Mouse (Mus musculus): Measurements from ENCODE around the gene Arhgap29. TPM values are rescaled to one million over a fixed set of nuclear protein-coding genes. Genes with fewer than 3 reads are reported as not detected.

The Arhgap29 gene
- total RNA-seq, 2 experiments from 2014 or later = 19.2 to 21.1 TPM

GRCm38 (mm10) chr3:122001568-122001967 lies 49.2 kb downstream of the Arhgap29 start:
- no peak for DNase-seq (ENCODE audit: low spot score in 2 of 2)

DNA sequence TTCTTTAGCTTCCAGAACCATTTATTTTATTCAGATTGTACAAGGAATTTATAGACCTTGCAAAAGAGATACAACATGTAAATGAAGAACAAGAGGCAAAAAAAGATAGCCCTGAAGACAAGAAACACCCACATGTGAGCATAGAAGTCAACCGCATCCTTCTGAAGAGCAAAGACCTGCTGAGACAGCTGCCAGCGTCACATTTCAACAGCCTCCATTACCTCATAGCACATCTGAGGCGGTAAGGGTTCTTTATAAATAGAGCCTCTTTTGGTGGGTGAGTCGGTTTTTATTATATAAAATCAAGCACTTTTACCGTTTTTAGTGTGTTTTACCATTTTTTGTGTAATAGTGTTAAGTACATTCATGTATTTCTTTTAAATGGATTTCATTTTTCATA lies 57.5 kb downstream of the Arhgap29 start:
- DNase-seq (ENCODE audit: low spot score in 2 of 2) = no peak

- no peak for DNase-seq (ENCODE audit: low spot score in 2 of 2)
Measured at GRCm38 (mm10) chr3:122010292-122010691, 58.0 kb downstream of the Arhgap29 start.

GRCm38 (mm10) chr3:122012464-122012863 lies 60.1 kb downstream of the Arhgap29 start:
- DNase-seq (ENCODE audit: low spot score in 2 of 2) = no peak

DNA sequence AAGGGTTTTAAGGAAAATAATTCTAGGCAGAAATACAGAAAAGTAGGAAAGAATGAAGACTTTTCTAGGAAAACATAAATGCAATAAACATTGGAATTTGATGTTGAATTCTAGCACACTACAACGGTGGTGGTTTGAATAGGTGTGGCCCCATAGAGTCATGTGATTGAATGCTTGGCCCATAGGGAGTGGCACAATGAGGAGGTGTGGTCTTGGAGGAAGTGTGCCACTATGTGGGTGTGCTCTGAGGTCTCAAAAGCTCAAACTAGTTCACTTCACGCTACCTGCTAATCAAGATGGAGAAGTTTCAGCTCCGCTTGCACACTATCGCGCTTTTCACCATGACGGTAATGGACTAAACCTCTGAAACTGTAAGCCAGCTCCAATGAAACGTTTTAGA lies 66.1 kb downstream of the Arhgap29 start:
- no peak for DNase-seq (ENCODE audit: low spot score in 2 of 2)

- DNase-seq (ENCODE audit: low spot score in 2 of 2) = no peak
Measured at GRCm38 (mm10) chr3:122019159-122019558, 66.8 kb downstream of the Arhgap29 start.

DNA sequence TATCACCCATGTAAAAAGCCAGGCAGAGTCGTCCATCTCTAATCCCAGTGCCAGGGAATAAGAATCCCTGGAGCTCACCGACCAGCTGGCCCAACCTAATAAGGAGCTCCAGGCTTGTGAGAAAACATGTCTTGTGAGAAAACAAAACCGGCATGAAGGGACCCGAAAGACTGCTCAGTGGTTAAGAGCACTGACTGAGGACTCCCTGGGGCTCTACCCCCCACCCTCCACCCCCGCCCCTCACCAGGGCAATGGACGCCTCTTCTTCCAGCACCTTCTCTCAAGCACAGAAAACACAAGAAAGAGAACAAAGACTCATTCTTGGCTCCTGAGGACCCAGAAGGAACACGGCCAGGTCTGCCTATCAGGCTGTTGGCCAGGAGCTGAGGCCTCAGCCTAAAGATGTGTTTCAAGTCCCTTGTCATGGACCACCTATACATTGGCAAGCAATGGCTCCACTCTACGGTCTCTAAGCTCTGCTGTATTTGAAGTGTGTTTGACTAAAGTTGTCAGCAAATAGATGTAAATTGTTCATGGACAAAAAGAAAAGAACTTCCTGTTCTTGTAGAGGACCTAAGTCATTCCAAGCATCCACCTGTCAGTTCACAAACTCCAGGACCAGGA lies 68.8 kb downstream of the Arhgap29 start:
- no peak for DNase-seq (ENCODE audit: low spot score in 2 of 2)

DNA sequence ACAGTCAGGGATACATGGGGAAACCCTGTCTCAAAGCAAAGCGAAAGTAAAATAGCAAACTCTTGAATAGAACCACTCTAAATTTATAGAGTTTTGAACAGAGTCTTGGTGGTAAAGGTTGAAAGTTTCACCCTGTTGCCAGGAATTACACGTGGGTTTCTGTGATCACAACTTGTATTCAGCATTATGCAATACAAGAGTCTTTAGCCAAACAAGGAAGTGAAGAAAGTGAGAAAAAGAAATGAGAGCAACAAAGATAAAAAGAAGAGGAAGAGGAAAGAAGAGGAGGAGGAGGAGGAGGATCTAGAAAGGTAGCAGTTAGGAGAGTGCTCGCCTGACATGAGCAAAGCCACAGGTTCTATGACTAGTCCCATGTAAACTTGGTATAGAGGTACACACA lies 70.0 kb downstream of the Arhgap29 start:
- no peak for DNase-seq (ENCODE audit: low spot score in 2 of 2)

DNA sequence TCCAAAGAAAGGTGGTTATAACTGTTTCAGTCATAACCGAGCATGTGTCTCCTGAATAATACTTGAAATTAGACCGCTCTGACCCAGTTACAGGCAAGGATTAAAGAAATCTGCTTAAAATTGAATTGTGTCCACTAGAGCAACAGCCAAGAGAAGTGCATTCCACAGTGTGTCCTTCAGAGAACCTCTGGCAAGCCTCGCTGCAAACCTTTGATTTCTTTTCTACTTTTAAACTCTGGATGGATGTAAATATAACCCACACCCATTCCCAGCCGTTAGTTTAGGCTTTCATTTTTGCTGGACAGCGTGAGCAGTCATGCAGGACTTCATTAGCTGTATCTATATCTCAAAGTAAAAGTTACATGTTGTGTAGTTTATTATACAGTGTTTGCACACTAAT lies 74.3 kb downstream of the Arhgap29 start:
- DNase-seq (ENCODE audit: low spot score in 2 of 2) = no peak

GRCm38 (mm10) chr3:122027776-122028175 lies 75.4 kb downstream of the Arhgap29 start:
- DNase-seq (ENCODE audit: low spot score in 2 of 2) = no peak

GRCm38 (mm10) chr3:122033248-122033837 lies 81.0 kb downstream of the Arhgap29 start:
- DNase-seq (ENCODE audit: low spot score in 2 of 2) = no peak

- no peak for DNase-seq (ENCODE audit: low spot score in 2 of 2)
Measured at GRCm38 (mm10) chr3:122034240-122034639, 81.9 kb downstream of the Arhgap29 start.

DNA sequence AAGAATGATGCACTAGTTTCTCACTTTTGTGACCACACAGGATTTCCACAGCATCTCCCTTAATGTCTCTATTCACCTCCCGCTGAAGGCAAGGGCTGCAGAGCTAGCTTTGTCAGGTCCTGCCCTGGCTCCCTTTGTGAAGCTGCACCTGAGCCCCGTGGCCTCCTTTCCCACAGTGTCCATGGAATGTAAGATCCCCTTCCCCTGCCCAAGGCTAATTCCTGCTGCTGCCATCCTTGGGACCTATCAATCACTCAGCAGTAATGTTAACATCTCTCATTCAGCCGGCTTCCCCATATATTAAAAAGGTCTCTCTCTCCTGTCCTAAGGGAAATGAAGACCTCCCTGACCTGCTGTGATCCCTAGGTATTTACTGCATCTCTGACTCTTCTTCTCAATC lies 82.8 kb downstream of the Arhgap29 start:
- no peak for DNase-seq (ENCODE audit: low spot score in 2 of 2)

GRCm38 (mm10) chr3:122040522-122040921 lies 88.2 kb downstream of the Arhgap29 start:
- no peak for DNase-seq (ENCODE audit: low spot score in 2 of 2)

- DNase-seq (ENCODE audit: low spot score in 2 of 2) = no peak
Measured at GRCm38 (mm10) chr3:122043102-122043501, 90.8 kb downstream of the Arhgap29 start.

GRCm38 (mm10) chr3:122043799-122044547 lies 91.6 kb downstream of the Arhgap29 start, which contains the start of gene Abca4:
TSS of gene Abca4 (plus strand) at chr3:122044443.
- no peak for DNase-seq (ENCODE audit: low spot score in 2 of 2)

DNA sequence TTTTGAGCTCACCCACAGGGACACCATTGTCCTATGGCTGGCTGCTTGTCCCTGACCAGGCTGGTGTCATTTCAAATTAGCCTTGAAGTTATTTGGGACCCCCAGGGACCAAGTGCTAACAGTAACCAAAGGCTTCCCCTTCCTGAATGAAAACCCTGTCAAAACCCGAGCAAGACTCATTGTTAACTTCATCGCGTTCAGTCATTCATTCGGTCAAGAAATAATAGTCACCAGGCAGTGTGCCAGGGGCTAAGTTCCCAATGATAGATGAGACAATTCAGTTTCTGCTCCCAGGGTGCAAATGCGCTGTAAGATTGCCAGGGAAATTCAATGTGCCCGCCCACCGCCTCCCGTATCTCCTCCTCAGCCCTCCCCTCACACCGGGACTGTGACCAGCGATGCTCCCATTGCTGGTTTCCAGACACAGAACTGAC lies 93.9 kb downstream of the Arhgap29 start:
- peak; percentile 15 to 43 for DNase-seq (ENCODE audit: low spot score in 2 of 2)

DNA sequence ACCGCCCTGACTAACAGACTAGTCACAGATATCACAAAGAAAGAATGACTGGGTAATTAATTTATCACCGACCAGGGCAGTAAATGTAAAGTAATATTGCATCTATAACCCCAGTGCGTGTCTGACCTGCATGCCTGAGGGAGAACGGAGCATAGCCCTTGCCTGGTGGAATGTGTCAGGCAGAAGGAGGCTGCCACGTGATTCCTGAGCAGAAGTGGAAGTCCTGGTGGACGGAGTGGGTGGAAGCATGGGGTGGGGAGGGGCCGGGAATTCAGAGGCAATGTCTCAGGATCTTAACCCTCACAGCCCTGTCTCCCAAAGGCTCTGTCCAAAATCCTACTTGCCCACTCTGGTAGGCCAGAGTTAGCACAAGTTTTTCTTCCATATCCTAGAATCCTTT lies 95.1 kb downstream of the Arhgap29 start:
- DNase-seq (ENCODE audit: low spot score in 2 of 2) = no peak

- peak; percentile 70 to 77 for DNase-seq (ENCODE audit: low spot score in 2 of 2)
Measured at GRCm38 (mm10) chr3:122047921-122048861, 95.8 kb downstream of the Arhgap29 start.

DNA sequence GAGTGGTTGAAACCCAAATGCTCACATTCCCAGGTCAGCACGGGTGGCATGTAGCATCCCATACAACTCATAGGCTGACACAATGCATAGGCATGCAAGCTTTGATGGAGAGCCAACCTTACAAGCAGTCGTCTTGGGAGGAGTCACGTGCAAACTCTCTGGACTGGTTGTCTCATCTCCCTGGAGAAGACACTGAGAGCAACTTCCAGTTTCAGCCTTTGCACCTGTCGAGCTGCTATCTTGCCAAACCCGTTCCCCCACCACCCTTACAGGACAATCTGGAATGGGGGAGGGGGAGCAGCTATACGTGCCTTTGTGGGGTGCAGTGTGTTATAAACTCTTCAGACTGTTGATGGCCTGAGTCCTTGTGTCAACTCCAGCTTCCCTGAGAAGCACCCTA lies 96.8 kb downstream of the Arhgap29 start:
- no peak for DNase-seq (ENCODE audit: low spot score in 2 of 2)

Data from layer of hippocampus, postnatal 10 days (tissue).